Mouse (Mus musculus) midbrain, embryonic 16.5 days (tissue): ENCODE data around the gene Rpl29. TPM values are rescaled to one million over a fixed set of nuclear protein-coding genes. Genes with fewer than 3 reads are reported as not detected.

Experiments
- ATAC-seq: fragments of 200-750 bp; cut with Nextera tagmentation; 2 replicates; pipeline ENCODE4 v1.8.0; 2017; ENCODE audit warnings: moderate TSS enrichment
- H3K27ac ChIP-seq: fragments of 300-500 bp; sonication (generic); 2 replicates; pipeline ENCODE4 v1.5.1; 2014; ENCODE audit warnings: mild to moderate bottlenecking, low read length, mixed read lengths
- H3K27me3 ChIP-seq: fragments of 300-500 bp; sonication (generic); 2 replicates; pipeline ENCODE4 v1.6.1; 2014; ENCODE audit warnings: low read depth, low read length, mixed read lengths; ENCODE audit not compliant: control insufficient read depth, insufficient read depth
- H3K36me3 ChIP-seq: fragments of 300-500 bp; sonication (generic); 2 replicates; pipeline ENCODE4 v1.6.1; 2014; ENCODE audit warnings: mild to moderate bottlenecking, low read length, moderate library complexity, mixed read lengths; ENCODE audit not compliant: control insufficient read depth, insufficient read depth
- H3K4me1 ChIP-seq: fragments of 300-500 bp; sonication (generic); 2 replicates; pipeline ENCODE4 v1.6.1; 2014; ENCODE audit warnings: mild to moderate bottlenecking, low read length, mixed read lengths; ENCODE audit not compliant: control insufficient read depth, insufficient read depth
- H3K4me2 ChIP-seq: fragments of 300-500 bp; sonication (generic); 2 replicates; pipeline ENCODE4 v1.6.1; 2014; ENCODE audit warnings: mild to moderate bottlenecking, low read length, mixed read lengths
- H3K4me3 ChIP-seq: fragments of 300-500 bp; sonication (generic); 2 replicates; pipeline ENCODE4 v1.5.1; 2014; ENCODE audit warnings: low read depth, mild to moderate bottlenecking, low read length, moderate library complexity, mixed read lengths
- H3K9ac ChIP-seq: fragments of 300-500 bp; sonication (generic); 2 replicates; pipeline ENCODE4 v1.6.1; 2014; ENCODE audit warnings: low read depth, low read length, mixed read lengths
- H3K9me3 ChIP-seq: fragments of 300-500 bp; sonication (generic); replicated peaks from 2 replicates; pipeline ENCODE4 v1.6.1; 2014; ENCODE audit warnings: mild to moderate bottlenecking, low read length, mixed read lengths; ENCODE audit not compliant: control insufficient read depth, poor library complexity, severe bottlenecking
- WGBS: fragments of 180-500 bp; shearing (Covaris S2); extraction: QIAGEN DNeasy Blood & Tissue Kit; methylation state at CpG from one replicate; pipeline ENCODE4 v1.1.7; 2014; 5-methylcytosine and 5-hydroxymethylcytosine counted together
- polyA plus RNA-seq: library from polyadenylated mRNA; unstranded; fragments of >200 nt; fragmentation: Nextera tagmentation; extraction: Ambion mirVana; gene quantifications from 2 replicates; pipeline ENCODE4 v1.2.1, GENCODE M21; 2015

Rpl29 gene
- polyA plus RNA-seq, 1 experiment from 2014 or later = 551 TPM

- 26% methylated on average over 26 of the region's 26 CpGs for WGBS
- H3K4me3 ChIP-seq = peak within 1 kb of the TSS; percentile 45
- H3K9me3 ChIP-seq = no peaks in the 10 kb centered on the region
- H3K27ac ChIP-seq = peak within 1 kb of the TSS; percentile 81
- peak within 1 kb of the TSS; percentile 77 for H3K9ac ChIP-seq
- ATAC-seq = peak; percentile 50
- H3K4me2 ChIP-seq = peak within 1 kb of the TSS; percentile 75
- no peaks in the 10 kb centered on the region for H3K27me3 ChIP-seq
- H3K4me1 ChIP-seq = peaks cover 12% of the 10 kb centered on the region; the same call in 1 of the 2 replicates
- H3K36me3 ChIP-seq = peaks cover 21% of the 10 kb centered on the region
These were observed 36.4 kb downstream of the Rpl29 start, which contains the start of gene Gpr62 for GRCm38 (mm10) chr9:106465571-106466200. Gene Gpr62, minus strand, starts transcription at chr9:106465938.

- no peak overlapping the region for H3K9ac ChIP-seq
- no peaks in the 10 kb centered on the region for H3K9me3 ChIP-seq
- H3K27ac ChIP-seq = no peak overlapping the region
- peaks cover 13% of the 10 kb centered on the region for H3K36me3 ChIP-seq
- H3K4me2 ChIP-seq = no peak overlapping the region
- 94% methylated on average over 6 of the region's 6 CpGs for WGBS
- H3K4me1 ChIP-seq = peaks cover 12% of the 10 kb centered on the region; the same call in 1 of the 2 replicates
- no peak for ATAC-seq
- H3K27me3 ChIP-seq = 0 out of 2 replicates have a peak, but pooled peaks cover 3% of the 10 kb centered on the region
- no peak overlapping the region for H3K4me3 ChIP-seq
These were observed 37.5 kb downstream of the Rpl29 start for GRCm38 (mm10) chr9:106466721-106467120.

DNA sequence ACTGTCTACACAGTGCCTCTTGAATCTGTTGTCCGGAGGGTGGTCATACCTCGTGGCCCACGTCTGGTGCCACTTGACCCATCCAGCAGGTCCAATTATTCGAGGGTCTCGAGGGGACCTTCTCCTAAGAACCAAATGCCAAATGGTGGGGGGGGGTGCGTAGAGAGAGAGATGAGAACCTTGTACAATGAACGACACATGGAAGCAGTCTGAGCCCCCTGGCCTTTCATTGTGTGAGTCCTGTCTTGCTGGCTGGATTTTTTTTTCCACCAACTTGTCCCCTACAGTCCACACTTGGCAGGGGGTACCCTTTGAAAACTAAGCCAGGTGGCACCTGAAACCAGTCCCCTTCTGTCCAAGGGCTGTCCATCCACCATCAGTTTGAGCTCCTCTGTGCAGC lies 38.5 kb downstream of the Rpl29 start:
- no peak overlapping the region for H3K4me3 ChIP-seq
- peaks cover 11% of the 10 kb centered on the region for H3K36me3 ChIP-seq
- ATAC-seq = no peak
- 0 out of 2 replicates have a peak, but pooled peaks cover 3% of the 10 kb centered on the region for H3K27me3 ChIP-seq
- peaks cover 12% of the 10 kb centered on the region; the same call in 1 of the 2 replicates for H3K4me1 ChIP-seq
- WGBS = 88% methylated on average over 7 of the region's 7 CpGs
- H3K9me3 ChIP-seq = no peaks in the 10 kb centered on the region
- H3K4me2 ChIP-seq = no peak overlapping the region
- H3K9ac ChIP-seq = no peak overlapping the region
- H3K27ac ChIP-seq = no peak overlapping the region

GRCm38 (mm10) chr9:106469317-106469716 lies 40.1 kb downstream of the Rpl29 start:
- H3K36me3 ChIP-seq = no peaks in the 10 kb centered on the region
- no peak overlapping the region for H3K9ac ChIP-seq
- no peak overlapping the region for H3K27ac ChIP-seq
- H3K4me3 ChIP-seq = no peak overlapping the region
- ATAC-seq = no peak
- 0 out of 2 replicates have a peak, but pooled peaks cover 3% of the 10 kb centered on the region for H3K27me3 ChIP-seq
- H3K4me2 ChIP-seq = no peak overlapping the region
- 77% methylated on average over 6 of the region's 6 CpGs for WGBS
- no peaks in the 10 kb centered on the region for H3K9me3 ChIP-seq
- peaks cover 12% of the 10 kb centered on the region; the same call in 1 of the 2 replicates for H3K4me1 ChIP-seq

- peaks cover 8% of the 10 kb centered on the region; the same call in 1 of the 2 replicates for H3K4me1 ChIP-seq
- ATAC-seq = no peak
- H3K4me3 ChIP-seq = no peak overlapping the region
- 0 out of 2 replicates have a peak, but pooled peaks cover 3% of the 10 kb centered on the region for H3K27me3 ChIP-seq
- no peak overlapping the region for H3K9ac ChIP-seq
- H3K27ac ChIP-seq = no peak overlapping the region
- 77% methylated on average over 9 of the region's 9 CpGs for WGBS
- no peaks in the 10 kb centered on the region for H3K9me3 ChIP-seq
- no peak overlapping the region for H3K4me2 ChIP-seq
- no peaks in the 10 kb centered on the region for H3K36me3 ChIP-seq
These were observed 40.5 kb downstream of the Rpl29 start for GRCm38 (mm10) chr9:106469776-106470175.

- Histone ChIP-seq H3K27ac (no peak overlapping the region), H3K4me2 (no peak overlapping the region), H3K27me3 (0 out of 2 replicates have a peak, but pooled peaks cover 3% of the 10 kb centered on the region), H3K4me3 (no peak overlapping the region), H3K9me3 (no peaks in the 10 kb centered on the region), H3K36me3 (no peaks in the 10 kb centered on the region), H3K4me1 (no peaks in the 10 kb centered on the region), H3K9ac (no peak overlapping the region)
- 60% methylated on average over 14 of the region's 14 CpGs for WGBS
- no peak for ATAC-seq
These were observed 41.9 kb downstream of the Rpl29 start for GRCm38 (mm10) chr9:106470991-106471750.

DNA sequence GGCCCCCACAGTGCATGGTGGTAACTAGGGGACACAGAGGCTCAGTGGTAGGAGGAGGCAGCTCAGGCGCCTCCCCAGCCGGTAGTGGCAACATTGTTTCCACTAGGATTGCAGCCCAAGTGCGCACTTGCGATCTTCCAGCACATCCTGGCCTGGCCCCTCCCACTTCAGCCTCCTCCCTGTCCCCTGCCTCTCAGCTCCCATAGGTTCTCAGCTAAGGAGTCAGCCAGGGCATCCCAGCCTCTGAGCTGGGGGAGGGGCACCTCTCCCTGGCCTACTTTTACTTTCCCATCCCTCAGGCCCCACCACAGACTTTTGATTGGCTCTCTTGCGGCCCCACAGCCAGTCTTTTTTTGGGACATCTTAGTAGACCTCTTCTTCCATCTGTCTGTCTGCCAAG lies 42.6 kb downstream of the Rpl29 start:
- 17% methylated on average over 5 of the region's 5 CpGs for WGBS
- H3K9ac ChIP-seq = no peak overlapping the region

DNA sequence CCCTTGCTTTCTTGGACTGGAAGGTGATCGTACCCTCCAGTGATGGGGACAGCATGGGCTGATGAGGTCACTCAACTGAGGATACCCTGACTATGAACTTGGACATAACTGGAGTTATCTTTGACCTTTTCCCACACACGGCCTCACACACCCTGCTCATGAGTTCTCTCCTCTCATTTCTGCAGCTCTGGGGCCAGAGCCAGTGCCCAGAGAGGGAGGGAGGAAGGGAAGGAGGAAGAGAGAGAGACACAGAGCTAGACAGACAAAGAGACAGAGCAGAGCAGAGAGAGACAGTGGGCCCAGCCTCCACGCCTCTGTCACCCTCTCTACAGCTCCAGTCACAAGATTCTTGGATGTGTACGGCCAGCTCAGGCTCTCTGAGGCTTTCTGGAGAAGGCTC lies 43.1 kb downstream of the Rpl29 start:
- 68% methylated on average over 4 of the region's 4 CpGs for WGBS
- Histone ChIP-seq H3K36me3 (no peaks in the 10 kb centered on the region), H3K9ac (no peak overlapping the region), H3K4me2 (no peak overlapping the region), H3K27ac (no peak overlapping the region), H3K9me3 (no peaks in the 10 kb centered on the region), H3K4me1 (0 out of 2 replicates have a peak, but pooled peaks cover 2% of the 10 kb centered on the region), H3K27me3 (0 out of 2 replicates have a peak, but pooled peaks cover 3% of the 10 kb centered on the region), H3K4me3 (no peak overlapping the region)
- no peak for ATAC-seq

More for the DNA sequence above, 42.6 kb downstream of the Rpl29 start:
- Histone ChIP-seq H3K36me3 (no peaks in the 10 kb centered on the region), H3K4me1 (0 out of 2 replicates have a peak, but pooled peaks cover 2% of the 10 kb centered on the region), H3K27me3 (0 out of 2 replicates have a peak, but pooled peaks cover 3% of the 10 kb centered on the region), H3K9me3 (no peaks in the 10 kb centered on the region), H3K4me3 (no peak overlapping the region), H3K4me2 (no peak overlapping the region), H3K27ac (no peak overlapping the region)
- ATAC-seq = no peak
